Mouse (Mus musculus): ENCODE measurements around the gene Sgms1. TPM values are rescaled to one million over a fixed set of nuclear protein-coding genes. Genes with fewer than 3 reads are reported as not detected.

Sgms1 gene
- polyA plus RNA-seq (2016; fragmentation: Nextera tagmentation; extraction: Ambion mirVana), result 45.0 and 49.9 TPM in 2 replicates

DNA sequence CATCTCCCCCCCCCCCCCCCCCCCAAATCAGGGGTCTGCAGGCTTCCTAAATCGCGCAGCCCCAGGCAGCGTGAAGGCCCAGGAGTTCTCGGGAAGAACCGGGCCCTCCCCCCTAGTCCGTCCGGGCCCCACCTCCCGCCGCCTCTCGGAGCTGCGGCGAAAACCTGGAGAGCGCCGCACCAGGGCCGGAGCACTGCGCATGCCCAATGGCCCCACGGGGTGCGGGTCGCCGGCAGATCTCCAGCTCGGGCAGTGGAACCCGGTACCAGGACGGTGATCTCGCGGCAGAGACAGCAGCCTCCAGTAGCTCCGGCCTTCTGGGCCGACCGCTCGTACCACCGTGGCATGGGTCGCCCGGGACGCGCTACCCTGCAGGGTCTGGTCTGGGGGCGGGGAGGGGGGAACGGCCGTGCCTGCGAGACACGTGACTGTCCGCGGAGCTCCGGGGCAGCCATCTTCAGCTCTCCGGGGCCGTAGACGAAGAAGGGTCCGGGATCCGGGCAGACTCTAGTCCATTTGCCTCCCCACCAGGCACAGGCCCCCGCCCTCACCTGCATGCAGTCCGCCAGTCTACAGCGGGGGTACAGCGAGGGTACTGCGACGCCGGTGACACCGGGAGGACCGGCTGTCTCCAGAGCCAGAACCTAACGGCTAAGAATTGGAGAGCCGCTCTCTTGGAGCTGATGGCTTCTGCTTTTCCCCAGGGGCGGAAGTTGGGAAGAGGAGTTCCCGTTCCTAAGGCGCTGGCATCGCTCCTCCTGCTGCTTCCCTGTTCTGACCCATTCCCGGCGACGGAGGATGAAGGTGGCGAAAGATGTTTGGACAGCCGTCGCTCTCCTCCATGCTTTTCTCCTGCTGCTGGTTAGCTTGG is at the start of gene Sgms1:
Gene Sgms1, minus strand, starts transcription at position 714 of the 871 bp plus-strand sequence.
- Histone ChIP-seq H3K9ac (peak within 1 kb of the TSS; percentile 83), H3K9me3 (replicated peaks) (no peaks in the 10 kb centered on the region), H3K4me2 (peak within 1 kb of the TSS; percentile 90), H3K4me1 (replicated peaks) (peaks cover 27% of the 10 kb centered on the region), H3K27ac (ENCODE audit: poor library complexity, severe bottlenecking) (peak within 1 kb of the TSS; percentile 93), H3K4me3 (peak within 1 kb of the TSS; percentile 80), H3K36me3 (peaks cover 3% of the 10 kb centered on the region), H3K27me3 (replicated peaks) (no peaks in the 10 kb centered on the region)
- ATAC-seq (ENCODE audit: insufficient number of reproducible peaks, low FRiP score), result peak; percentile 94
- under 1% methylated on average over 68 of the region's 68 CpGs for WGBS

DNA sequence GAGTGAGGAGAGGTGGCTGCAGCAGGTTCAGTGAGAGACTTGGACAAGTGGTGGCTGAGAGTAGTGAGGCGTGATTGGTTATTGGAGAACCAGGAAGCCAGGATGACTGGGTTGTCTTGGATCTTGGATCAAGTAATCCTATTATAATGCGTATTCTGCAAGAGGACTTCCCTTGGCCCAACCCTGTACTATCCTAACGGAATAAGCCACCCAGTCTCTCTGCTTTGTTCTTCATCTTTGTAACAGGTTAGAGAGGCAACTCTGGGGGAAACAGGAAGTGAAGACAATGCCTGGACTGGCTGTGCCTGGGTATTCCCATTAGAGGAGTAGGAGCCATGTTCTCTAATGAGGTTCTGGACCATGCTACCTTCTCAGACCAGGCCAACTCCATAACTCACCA is 36.3 kb upstream of the Sgms1 start:
- no peak overlapping the region for H3K9ac ChIP-seq
- 0 out of 2 replicates have a peak, but pooled peaks cover 5% of the 10 kb centered on the region for H3K4me1 ChIP-seq (replicated peaks)
- H3K4me3 ChIP-seq, result no peak overlapping the region
- WGBS, result 84% methylated on average over 3 of the region's 3 CpGs
- H3K9me3 ChIP-seq (replicated peaks), result no peaks in the 10 kb centered on the region
- ATAC-seq (ENCODE audit: insufficient number of reproducible peaks, low FRiP score), result no peak
- no peak overlapping the region for H3K4me2 ChIP-seq
- no peaks in the 10 kb centered on the region for H3K27me3 ChIP-seq (replicated peaks)
- no peaks in the 10 kb centered on the region for H3K36me3 ChIP-seq
- H3K27ac ChIP-seq (ENCODE audit: poor library complexity, severe bottlenecking), result no peak overlapping the region

DNA sequence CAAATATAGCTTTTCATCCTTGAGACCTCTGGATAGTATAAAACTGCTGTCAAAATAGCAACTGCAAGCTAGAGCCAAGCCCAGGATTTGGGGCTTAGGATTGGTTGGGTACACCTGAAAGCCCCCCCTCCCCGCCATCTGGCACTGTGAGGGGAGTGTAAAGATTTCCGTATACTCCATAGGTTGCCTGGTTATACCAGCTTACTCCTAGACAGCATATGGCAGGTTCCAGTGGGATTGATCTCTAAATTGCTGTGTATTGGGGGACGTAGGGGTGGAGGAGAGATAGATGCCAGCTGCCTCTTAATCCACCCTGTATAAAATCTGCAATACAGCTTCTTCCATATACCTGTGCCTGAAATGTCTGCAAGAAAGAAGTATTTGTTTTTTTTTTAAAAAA is 35.2 kb upstream of the Sgms1 start:
- ATAC-seq (ENCODE audit: insufficient number of reproducible peaks, low FRiP score), result no peak
- no peaks in the 10 kb centered on the region for H3K36me3 ChIP-seq
- H3K9ac ChIP-seq, result no peak overlapping the region
- H3K27ac ChIP-seq (ENCODE audit: poor library complexity, severe bottlenecking), result no peak overlapping the region
- no peak overlapping the region for H3K4me3 ChIP-seq
- no peak overlapping the region for H3K4me2 ChIP-seq
- H3K27me3 ChIP-seq (replicated peaks), result no peaks in the 10 kb centered on the region
- H3K4me1 ChIP-seq (replicated peaks), result 0 out of 2 replicates have a peak, but pooled peaks cover 5% of the 10 kb centered on the region
- WGBS, result 81% methylated on average over 3 of the region's 3 CpGs
- no peaks in the 10 kb centered on the region for H3K9me3 ChIP-seq (replicated peaks)

DNA sequence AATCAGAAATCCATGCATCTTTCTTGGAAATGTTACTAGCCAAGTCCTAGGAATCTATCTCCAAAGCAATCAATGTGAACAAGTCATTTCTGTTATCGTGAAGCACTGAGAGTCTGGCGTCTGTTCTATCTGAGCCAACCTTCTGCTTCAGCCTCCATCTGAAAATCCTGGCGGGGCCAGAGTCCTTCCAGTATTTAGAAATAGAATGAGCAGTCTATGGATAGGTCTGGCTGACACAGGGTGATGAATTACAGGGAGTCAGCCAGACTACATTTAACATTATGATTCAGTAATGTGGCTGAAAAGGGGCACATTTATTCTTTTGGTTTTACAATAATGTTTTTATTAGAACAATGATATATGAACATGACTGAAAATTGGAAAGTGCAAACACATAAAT is 29.6 kb upstream of the Sgms1 start:
- H3K4me3 ChIP-seq, result no peak overlapping the region
- no peak overlapping the region for H3K9ac ChIP-seq
- 50% methylated on average over 3 of the region's 3 CpGs for WGBS
- no peaks in the 10 kb centered on the region; the same call in 1 of the 2 replicates for H3K4me1 ChIP-seq (replicated peaks)
- no peaks in the 10 kb centered on the region for H3K9me3 ChIP-seq (replicated peaks)
- no peaks in the 10 kb centered on the region for H3K36me3 ChIP-seq
- H3K4me2 ChIP-seq, result no peak overlapping the region
- H3K27ac ChIP-seq (ENCODE audit: poor library complexity, severe bottlenecking), result no peak overlapping the region
- H3K27me3 ChIP-seq (replicated peaks), result no peaks in the 10 kb centered on the region
- ATAC-seq (ENCODE audit: insufficient number of reproducible peaks, low FRiP score), result no peak

GRCm38 (mm10) chr19:32416692-32417317 is 27.3 kb upstream of the Sgms1 start:
- H3K27ac ChIP-seq (ENCODE audit: poor library complexity, severe bottlenecking), result no peak overlapping the region
- H3K4me2 ChIP-seq, result no peak overlapping the region
- H3K36me3 ChIP-seq, result no peaks in the 10 kb centered on the region
- no peaks in the 10 kb centered on the region; the same call in 1 of the 2 replicates for H3K4me1 ChIP-seq (replicated peaks)
- H3K9me3 ChIP-seq (replicated peaks), result no peaks in the 10 kb centered on the region
- no peak overlapping the region for H3K4me3 ChIP-seq
- no peak overlapping the region for H3K9ac ChIP-seq
- H3K27me3 ChIP-seq (replicated peaks), result no peaks in the 10 kb centered on the region
- ATAC-seq (ENCODE audit: insufficient number of reproducible peaks, low FRiP score), result no peak
- 68% methylated on average over 7 of the region's 7 CpGs for WGBS

GRCm38 (mm10) chr19:32409603-32410360 is 20.3 kb upstream of the Sgms1 start:
- H3K27me3 ChIP-seq (replicated peaks), result no peaks in the 10 kb centered on the region
- WGBS, result 62% methylated on average over 8 of the region's 8 CpGs
- no peak for ATAC-seq (ENCODE audit: insufficient number of reproducible peaks, low FRiP score)
- H3K36me3 ChIP-seq, result no peaks in the 10 kb centered on the region
- H3K9me3 ChIP-seq (replicated peaks), result no peaks in the 10 kb centered on the region
- H3K4me2 ChIP-seq, result no peak overlapping the region
- H3K27ac ChIP-seq (ENCODE audit: poor library complexity, severe bottlenecking), result no peak overlapping the region
- no peak overlapping the region for H3K4me3 ChIP-seq
- H3K9ac ChIP-seq, result no peak overlapping the region
- no peaks in the 10 kb centered on the region for H3K4me1 ChIP-seq (replicated peaks)

- H3K27me3 ChIP-seq (replicated peaks), result no peaks in the 10 kb centered on the region
- no peaks in the 10 kb centered on the region for H3K36me3 ChIP-seq
- no peaks in the 10 kb centered on the region for H3K9me3 ChIP-seq (replicated peaks)
- H3K4me2 ChIP-seq, result no peak overlapping the region
- H3K4me1 ChIP-seq (replicated peaks), result no peaks in the 10 kb centered on the region
- no peak overlapping the region for H3K4me3 ChIP-seq
- no peak overlapping the region for H3K9ac ChIP-seq
- H3K27ac ChIP-seq (ENCODE audit: poor library complexity, severe bottlenecking), result no peak overlapping the region
- ATAC-seq (ENCODE audit: insufficient number of reproducible peaks, low FRiP score), result no peak
- WGBS, result 63% methylated on average over 7 of the region's 7 CpGs
Observed at GRCm38 (mm10) chr19:32406717-32407116, 17.2 kb upstream of the Sgms1 start.

DNA sequence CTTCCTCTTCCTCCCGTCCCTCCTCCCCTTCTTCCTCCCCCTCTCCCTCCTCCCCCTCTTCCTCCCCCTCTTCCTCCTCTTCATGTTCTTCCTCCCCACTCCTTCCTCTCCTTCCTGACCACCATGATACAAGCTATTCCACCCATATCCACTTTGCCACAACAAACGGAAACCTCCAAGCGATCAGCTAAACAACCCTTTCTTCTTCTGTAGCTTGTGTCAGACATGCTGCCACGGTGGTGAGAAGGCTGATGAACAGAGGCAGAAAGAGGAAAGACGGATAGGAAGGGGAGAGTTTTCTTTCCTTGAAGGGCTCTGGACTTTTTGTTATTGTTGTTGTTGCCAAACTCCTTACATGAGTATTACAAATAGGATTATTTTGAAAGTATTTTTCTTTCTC is 14.9 kb upstream of the Sgms1 start:
- 65% methylated on average over 5 of the region's 5 CpGs for WGBS
- Histone ChIP-seq H3K36me3 (no peaks in the 10 kb centered on the region), H3K4me3 (no peak overlapping the region), H3K9ac (no peak overlapping the region), H3K27me3 (replicated peaks) (no peaks in the 10 kb centered on the region), H3K27ac (ENCODE audit: poor library complexity, severe bottlenecking) (no peak overlapping the region), H3K4me1 (replicated peaks) (no peaks in the 10 kb centered on the region), H3K4me2 (no peak overlapping the region), H3K9me3 (replicated peaks) (no peaks in the 10 kb centered on the region)
- no peak for ATAC-seq (ENCODE audit: insufficient number of reproducible peaks, low FRiP score)

- Histone ChIP-seq H3K4me1 (replicated peaks) (no peaks in the 10 kb centered on the region), H3K4me2 (no peak overlapping the region), H3K4me3 (no peak overlapping the region), H3K27me3 (replicated peaks) (no peaks in the 10 kb centered on the region), H3K9me3 (replicated peaks) (no peaks in the 10 kb centered on the region), H3K36me3 (no peaks in the 10 kb centered on the region), H3K27ac (ENCODE audit: poor library complexity, severe bottlenecking) (no peak overlapping the region), H3K9ac (no peak overlapping the region)
- ATAC-seq (ENCODE audit: insufficient number of reproducible peaks, low FRiP score), result no peak
- WGBS, result 76% methylated on average over 5 of the region's 5 CpGs
Observed at GRCm38 (mm10) chr19:32403834-32404233, 14.3 kb upstream of the Sgms1 start.

DNA sequence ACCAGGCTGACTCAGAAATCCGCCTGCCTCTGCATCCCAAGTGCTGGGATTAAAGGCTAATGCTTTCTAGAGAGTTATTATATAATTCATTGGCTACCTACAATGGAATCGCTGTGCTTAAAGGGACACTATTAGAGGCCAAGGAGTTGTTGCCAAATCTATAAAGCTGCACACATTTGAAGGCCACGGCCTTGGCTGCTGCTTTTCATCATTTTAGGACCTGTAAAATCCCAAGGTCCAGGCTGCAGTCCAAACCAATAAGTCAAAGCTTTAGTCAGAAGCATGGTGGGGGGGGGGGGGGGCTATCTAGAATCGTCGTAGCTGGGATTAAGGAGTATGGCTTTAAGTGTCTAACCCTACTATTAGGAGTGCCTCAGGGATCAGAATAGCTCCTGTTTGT is 9.0 kb upstream of the Sgms1 start:
- Histone ChIP-seq H3K4me1 (replicated peaks) (no peaks in the 10 kb centered on the region), H3K36me3 (no peaks in the 10 kb centered on the region), H3K9me3 (replicated peaks) (no peaks in the 10 kb centered on the region), H3K4me3 (no peak overlapping the region), H3K27ac (ENCODE audit: poor library complexity, severe bottlenecking) (no peak overlapping the region), H3K4me2 (no peak overlapping the region), H3K9ac (no peak overlapping the region), H3K27me3 (replicated peaks) (no peaks in the 10 kb centered on the region)
- no peak for ATAC-seq (ENCODE audit: insufficient number of reproducible peaks, low FRiP score)
- 90% methylated on average over 5 of the region's 5 CpGs for WGBS

GRCm38 (mm10) chr19:32396303-32396702 is 6.8 kb upstream of the Sgms1 start:
- Histone ChIP-seq H3K4me3 (no peak overlapping the region), H3K9me3 (replicated peaks) (no peaks in the 10 kb centered on the region), H3K4me2 (no peak overlapping the region), H3K27me3 (replicated peaks) (no peaks in the 10 kb centered on the region), H3K4me1 (replicated peaks) (no peaks in the 10 kb centered on the region), H3K27ac (ENCODE audit: poor library complexity, severe bottlenecking) (no peak overlapping the region), H3K9ac (no peak overlapping the region), H3K36me3 (no peaks in the 10 kb centered on the region)
- 60% methylated on average over 6 of the region's 6 CpGs for WGBS
- no peak for ATAC-seq (ENCODE audit: insufficient number of reproducible peaks, low FRiP score)
